Mouse (Mus musculus): ENCODE results near the gene Kcnh6. TPM values are rescaled to one million over a fixed set of nuclear protein-coding genes. Genes with fewer than 3 reads are reported as not detected.

Gene Kcnh6
- polyA plus RNA-seq, 1 experiment from 2014 or later, result 0.41 TPM

DNA sequence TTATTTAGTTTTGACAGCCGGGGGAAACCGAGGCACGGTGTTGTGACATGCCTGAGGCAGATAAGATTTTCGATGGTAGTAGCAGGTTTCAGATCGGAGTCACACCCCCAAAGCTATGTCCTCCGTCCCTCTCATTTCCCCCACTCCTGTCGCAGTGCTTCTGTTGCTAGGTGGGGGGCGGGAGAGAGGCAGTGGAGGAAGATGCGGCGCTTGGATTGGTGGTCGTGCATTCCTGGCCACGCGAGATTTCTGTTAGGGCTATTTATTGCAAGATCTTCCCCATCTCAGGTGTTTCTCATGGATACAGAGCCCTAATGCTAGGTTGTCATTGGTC, 29.5 kb downstream of the Kcnh6 start:
- H3K27me3 ChIP-seq (ENCODE audit: control insufficient read depth, insufficient read depth, low read length), result no peaks in the 10 kb centered on the region
- peak overlapping the region; percentile 69; the same call in 1 of the 2 replicates for H3K27ac ChIP-seq (ENCODE audit: low read depth, low read length)
- DNase-seq (ENCODE audit: low spot score), result peak; percentile 76
- H3K9ac ChIP-seq (ENCODE audit: low read length), result peak overlapping the region; percentile 79
- under 1% methylated on average over 13 of the region's 13 CpGs for WGBS
- no peaks in the 10 kb centered on the region for H3K9me3 ChIP-seq (ENCODE audit: control insufficient read depth, low read length)
- H3K4me3 ChIP-seq (ENCODE audit: low read depth, low read length), result peak overlapping the region; percentile 98
- peaks cover 4% of the 10 kb centered on the region; the same call in 1 of the 2 replicates for H3K4me1 ChIP-seq (replicated peaks; ENCODE audit: control insufficient read depth, insufficient read depth, low read length)
- H3K36me3 ChIP-seq (ENCODE audit: control insufficient read depth, insufficient read depth, low read length), result no peaks in the 10 kb centered on the region
- ATAC-seq (replicated peaks; ENCODE audit: low FRiP score), result peak; percentile 11
- H3K4me2 ChIP-seq (ENCODE audit: low read depth, low read length, severe bottlenecking), result peak overlapping the region; percentile 80

- Histone ChIP-seq H3K4me2 (ENCODE audit: low read depth, low read length, severe bottlenecking) (no peak overlapping the region), H3K9me3 (ENCODE audit: control insufficient read depth, low read length) (no peaks in the 10 kb centered on the region), H3K4me1 (replicated peaks; ENCODE audit: control insufficient read depth, insufficient read depth, low read length) (no peaks in the 10 kb centered on the region), H3K4me3 (ENCODE audit: low read depth, low read length) (no peak overlapping the region), H3K27ac (ENCODE audit: low read depth, low read length) (no peak overlapping the region), H3K27me3 (ENCODE audit: control insufficient read depth, insufficient read depth, low read length) (no peaks in the 10 kb centered on the region), H3K36me3 (ENCODE audit: control insufficient read depth, insufficient read depth, low read length) (no peaks in the 10 kb centered on the region; the same call in 1 of the 2 replicates), H3K9ac (ENCODE audit: low read length) (no peak overlapping the region)
- ATAC-seq (replicated peaks; ENCODE audit: low FRiP score) (no peak), DNase-seq (ENCODE audit: low spot score) (no peak)
Measured at GRCm38 (mm10) chr11:106044349-106044748, 36.4 kb downstream of the Kcnh6 start.

- no peaks in the 10 kb centered on the region; the same call in 1 of the 2 replicates for H3K36me3 ChIP-seq (ENCODE audit: control insufficient read depth, insufficient read depth, low read length)
- no peak overlapping the region for H3K9ac ChIP-seq (ENCODE audit: low read length)
- no peaks in the 10 kb centered on the region for H3K27me3 ChIP-seq (ENCODE audit: control insufficient read depth, insufficient read depth, low read length)
- H3K4me1 ChIP-seq (replicated peaks; ENCODE audit: control insufficient read depth, insufficient read depth, low read length), result no peaks in the 10 kb centered on the region
- H3K4me3 ChIP-seq (ENCODE audit: low read depth, low read length), result no peak overlapping the region
- ATAC-seq (replicated peaks; ENCODE audit: low FRiP score) (no peak), DNase-seq (ENCODE audit: low spot score) (no peak)
- no peaks in the 10 kb centered on the region for H3K9me3 ChIP-seq (ENCODE audit: control insufficient read depth, low read length)
- H3K4me2 ChIP-seq (ENCODE audit: low read depth, low read length, severe bottlenecking), result no peak overlapping the region
- no peak overlapping the region for H3K27ac ChIP-seq (ENCODE audit: low read depth, low read length)
- 88% methylated on average over 1 of the region's 1 CpGs for WGBS
Measured at GRCm38 (mm10) chr11:106045256-106045655, 37.3 kb downstream of the Kcnh6 start.

- WGBS, result 94% methylated on average over 3 of the region's 3 CpGs
- no peaks in the 10 kb centered on the region; the same call in 1 of the 2 replicates for H3K36me3 ChIP-seq (ENCODE audit: control insufficient read depth, insufficient read depth, low read length)
- no peaks in the 10 kb centered on the region for H3K9me3 ChIP-seq (ENCODE audit: control insufficient read depth, low read length)
- no peak overlapping the region for H3K4me3 ChIP-seq (ENCODE audit: low read depth, low read length)
- no peaks in the 10 kb centered on the region for H3K4me1 ChIP-seq (replicated peaks; ENCODE audit: control insufficient read depth, insufficient read depth, low read length)
- H3K4me2 ChIP-seq (ENCODE audit: low read depth, low read length, severe bottlenecking), result no peak overlapping the region
- ATAC-seq (replicated peaks; ENCODE audit: low FRiP score) (no peak), DNase-seq (ENCODE audit: low spot score) (no peak)
- H3K9ac ChIP-seq (ENCODE audit: low read length), result no peak overlapping the region
- no peaks in the 10 kb centered on the region for H3K27me3 ChIP-seq (ENCODE audit: control insufficient read depth, insufficient read depth, low read length)
- no peak overlapping the region for H3K27ac ChIP-seq (ENCODE audit: low read depth, low read length)
Measured at GRCm38 (mm10) chr11:106045780-106046179, 37.9 kb downstream of the Kcnh6 start.

GRCm38 (mm10) chr11:106046584-106046983, 38.7 kb downstream of the Kcnh6 start:
- DNase-seq (ENCODE audit: low spot score) (no peak), ATAC-seq (replicated peaks; ENCODE audit: low FRiP score) (no peak)
- no peaks in the 10 kb centered on the region for H3K27me3 ChIP-seq (ENCODE audit: control insufficient read depth, insufficient read depth, low read length)
- no peaks in the 10 kb centered on the region for H3K4me1 ChIP-seq (replicated peaks; ENCODE audit: control insufficient read depth, insufficient read depth, low read length)
- H3K9me3 ChIP-seq (ENCODE audit: control insufficient read depth, low read length), result no peaks in the 10 kb centered on the region
- H3K27ac ChIP-seq (ENCODE audit: low read depth, low read length), result no peak overlapping the region
- 90% methylated on average over 9 of the region's 9 CpGs for WGBS
- no peak overlapping the region for H3K4me3 ChIP-seq (ENCODE audit: low read depth, low read length)
- no peak overlapping the region for H3K9ac ChIP-seq (ENCODE audit: low read length)
- H3K36me3 ChIP-seq (ENCODE audit: control insufficient read depth, insufficient read depth, low read length), result no peaks in the 10 kb centered on the region; the same call in 1 of the 2 replicates
- H3K4me2 ChIP-seq (ENCODE audit: low read depth, low read length, severe bottlenecking), result no peak overlapping the region

DNA sequence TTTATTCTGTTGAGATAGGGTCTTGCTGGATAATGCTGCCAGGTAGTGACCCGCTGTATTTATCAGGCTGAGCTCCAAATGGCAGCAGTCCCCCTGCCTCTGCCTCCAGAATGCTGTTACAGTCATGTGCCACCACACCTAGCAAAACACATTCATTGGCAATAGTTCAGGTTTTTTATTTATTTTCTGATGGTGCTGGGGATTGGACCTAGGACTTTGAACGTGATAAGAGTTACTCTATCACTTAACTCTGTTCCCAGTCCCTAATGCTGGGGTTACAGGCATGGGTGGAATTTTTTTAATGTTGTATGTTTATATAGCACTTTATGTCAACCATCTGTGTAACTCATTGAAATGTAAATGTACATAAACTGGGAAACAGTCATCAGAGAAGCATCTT, 46.0 kb downstream of the Kcnh6 start:
- Histone ChIP-seq H3K4me1 (replicated peaks; ENCODE audit: control insufficient read depth, insufficient read depth, low read length) (no peaks in the 10 kb centered on the region), H3K9ac (ENCODE audit: low read length) (no peak overlapping the region), H3K36me3 (ENCODE audit: control insufficient read depth, insufficient read depth, low read length) (peaks cover 10% of the 10 kb centered on the region; the same call in 1 of the 2 replicates), H3K27ac (ENCODE audit: low read depth, low read length) (no peak overlapping the region), H3K4me3 (ENCODE audit: low read depth, low read length) (no peak overlapping the region), H3K27me3 (ENCODE audit: control insufficient read depth, insufficient read depth, low read length) (no peaks in the 10 kb centered on the region), H3K4me2 (ENCODE audit: low read depth, low read length, severe bottlenecking) (no peak overlapping the region), H3K9me3 (ENCODE audit: control insufficient read depth, low read length) (no peaks in the 10 kb centered on the region)
- ATAC-seq (replicated peaks; ENCODE audit: low FRiP score) (no peak), DNase-seq (ENCODE audit: low spot score) (no peak)
- 87% methylated on average over 2 of the region's 2 CpGs for WGBS

- Histone ChIP-seq H3K4me2 (ENCODE audit: low read depth, low read length, severe bottlenecking) (no peak overlapping the region), H3K27me3 (ENCODE audit: control insufficient read depth, insufficient read depth, low read length) (no peaks in the 10 kb centered on the region), H3K27ac (ENCODE audit: low read depth, low read length) (no peak overlapping the region), H3K9ac (ENCODE audit: low read length) (no peak overlapping the region), H3K36me3 (ENCODE audit: control insufficient read depth, insufficient read depth, low read length) (peaks cover 10% of the 10 kb centered on the region; the same call in 1 of the 2 replicates), H3K4me1 (replicated peaks; ENCODE audit: control insufficient read depth, insufficient read depth, low read length) (no peaks in the 10 kb centered on the region), H3K9me3 (ENCODE audit: control insufficient read depth, low read length) (no peaks in the 10 kb centered on the region), H3K4me3 (ENCODE audit: low read depth, low read length) (no peak overlapping the region)
- no peak for DNase-seq (ENCODE audit: low spot score)
- WGBS, result 95% methylated on average over 8 of the region's 8 CpGs
- no peak for ATAC-seq (replicated peaks; ENCODE audit: low FRiP score)
Measured at GRCm38 (mm10) chr11:106054600-106054999, 46.7 kb downstream of the Kcnh6 start.

DNA sequence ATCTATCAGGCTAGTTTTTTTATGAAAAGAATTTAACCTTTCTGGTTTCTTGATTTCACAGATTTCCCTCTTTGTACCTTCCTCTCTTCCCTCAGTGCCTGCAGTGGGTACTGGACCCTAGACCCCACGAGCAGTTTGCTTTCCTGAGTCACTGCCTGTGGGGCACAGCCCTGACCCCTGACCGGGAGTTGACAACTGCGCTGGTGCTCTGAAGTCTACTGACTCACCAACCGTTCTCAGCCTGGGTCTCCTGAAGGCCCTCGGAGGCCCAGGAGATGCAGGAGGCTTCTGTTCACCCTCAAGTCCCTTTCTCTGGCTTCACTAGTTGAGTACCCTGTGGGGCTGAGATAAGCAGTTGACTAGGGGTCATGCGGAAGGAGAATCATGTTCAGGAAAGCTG, 47.4 kb downstream of the Kcnh6 start:
- Histone ChIP-seq H3K36me3 (ENCODE audit: control insufficient read depth, insufficient read depth, low read length) (peaks cover 10% of the 10 kb centered on the region; the same call in 1 of the 2 replicates), H3K4me3 (ENCODE audit: low read depth, low read length) (no peak overlapping the region), H3K27ac (ENCODE audit: low read depth, low read length) (no peak overlapping the region), H3K27me3 (ENCODE audit: control insufficient read depth, insufficient read depth, low read length) (no peaks in the 10 kb centered on the region), H3K9ac (ENCODE audit: low read length) (no peak overlapping the region), H3K9me3 (ENCODE audit: control insufficient read depth, low read length) (no peaks in the 10 kb centered on the region), H3K4me1 (replicated peaks; ENCODE audit: control insufficient read depth, insufficient read depth, low read length) (no peaks in the 10 kb centered on the region), H3K4me2 (ENCODE audit: low read depth, low read length, severe bottlenecking) (no peak overlapping the region)
- DNase-seq (ENCODE audit: low spot score), result no peak
- WGBS, result 93% methylated on average over 6 of the region's 6 CpGs
- ATAC-seq (replicated peaks; ENCODE audit: low FRiP score), result no peak

DNA sequence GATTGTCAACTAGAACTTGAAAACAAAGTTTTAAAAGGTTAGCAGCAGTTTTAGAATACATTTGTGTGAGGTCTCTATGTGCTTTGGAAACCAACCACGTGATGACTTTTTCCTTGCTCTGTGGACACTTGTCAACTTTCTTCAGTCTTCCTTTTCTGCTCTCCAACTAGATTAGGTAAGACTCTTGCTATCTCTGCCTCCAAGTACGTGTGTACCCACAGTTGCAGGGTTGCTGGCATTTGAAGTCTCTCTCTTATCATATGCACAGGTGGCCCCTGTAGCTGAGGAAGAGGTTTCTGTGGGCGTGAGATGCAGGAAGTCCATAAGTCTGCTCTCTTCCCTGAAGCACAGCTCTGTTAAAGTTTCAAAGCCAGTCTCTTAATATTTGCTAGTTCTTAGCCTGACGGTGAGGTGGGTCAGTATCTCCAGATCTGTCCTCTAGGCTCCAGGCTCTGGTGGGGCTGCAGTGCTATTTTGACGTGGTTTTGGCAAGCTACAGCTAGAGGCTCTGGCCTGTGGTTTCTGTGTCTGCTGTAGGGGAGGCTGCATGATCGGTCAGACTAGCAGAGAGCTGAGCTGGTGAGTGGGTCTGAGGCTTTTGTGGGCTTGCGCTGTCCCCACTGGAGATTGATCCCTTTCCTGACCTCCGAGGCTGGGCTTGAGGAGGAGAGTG, 49.0 kb downstream of the Kcnh6 start:
- H3K9me3 ChIP-seq (ENCODE audit: control insufficient read depth, low read length), result no peaks in the 10 kb centered on the region
- 94% methylated on average over 8 of the region's 8 CpGs for WGBS
- no peak overlapping the region for H3K9ac ChIP-seq (ENCODE audit: low read length)
- no peak overlapping the region for H3K4me3 ChIP-seq (ENCODE audit: low read depth, low read length)
- no peak for ATAC-seq (replicated peaks; ENCODE audit: low FRiP score)
- no peak overlapping the region for H3K4me2 ChIP-seq (ENCODE audit: low read depth, low read length, severe bottlenecking)
- no peak overlapping the region for H3K27ac ChIP-seq (ENCODE audit: low read depth, low read length)
- H3K27me3 ChIP-seq (ENCODE audit: control insufficient read depth, insufficient read depth, low read length), result no peaks in the 10 kb centered on the region
- H3K36me3 ChIP-seq (ENCODE audit: control insufficient read depth, insufficient read depth, low read length), result peaks cover 10% of the 10 kb centered on the region; the same call in 1 of the 2 replicates
- no peak for DNase-seq (ENCODE audit: low spot score)
- no peaks in the 10 kb centered on the region for H3K4me1 ChIP-seq (replicated peaks; ENCODE audit: control insufficient read depth, insufficient read depth, low read length)
